Mouse (Mus musculus) embryo, embryonic 10.5 days (tissue): ENCODE data around the gene Slc1a6.
"Not testable (repeated sequence)": the region's sequence is repeated elsewhere in the genome, so short reads cannot be mapped to it uniquely, and the experiment has no call there.

Source experiments
- DNase-seq: peaks from one replicate; pipeline ENCODE4 v3.0.0-alpha.2; 2015; ENCODE audit warnings: low spot score

Slc1a6 gene

GRCm38 (mm10) chr10:78779981-78780651 lies at the start of gene Slc1a6:
TSS of gene Slc1a6 (plus strand) at chr10:78780496.
- DNase-seq: peak; percentile 28

GRCm38 (mm10) chr10:78739821-78740220 lies 40.5 kb upstream of the Slc1a6 start:
- DNase-seq: no peak

GRCm38 (mm10) chr10:78743721-78744120 lies 36.6 kb upstream of the Slc1a6 start:
- DNase-seq: no peak

GRCm38 (mm10) chr10:78745453-78746232 lies 34.7 kb upstream of the Slc1a6 start:
- DNase-seq: peak; percentile 53

GRCm38 (mm10) chr10:78747035-78747721 lies 33.1 kb upstream of the Slc1a6 start:
- DNase-seq: peak; percentile 70

- DNase-seq: no peak
These were observed 32.1 kb upstream of the Slc1a6 start for GRCm38 (mm10) chr10:78748161-78748560.

- no peak for DNase-seq
These were observed 31.4 kb upstream of the Slc1a6 start for GRCm38 (mm10) chr10:78748946-78749345.

GRCm38 (mm10) chr10:78752452-78753191 lies 27.7 kb upstream of the Slc1a6 start, which contains the start of gene Ccdc105:
TSS of gene Ccdc105 (minus strand) at chr10:78753065.
- DNase-seq: peak; percentile 90

GRCm38 (mm10) chr10:78756021-78756420 lies 24.3 kb upstream of the Slc1a6 start:
- DNase-seq: peak; percentile 80

GRCm38 (mm10) chr10:78765570-78765969 lies 14.7 kb upstream of the Slc1a6 start:
- no peak for DNase-seq

- peak; percentile 7 for DNase-seq
These were observed 4.5 kb upstream of the Slc1a6 start for GRCm38 (mm10) chr10:78775830-78776229.

GRCm38 (mm10) chr10:78779527-78779926 lies 769 bp upstream of the Slc1a6 start:
- DNase-seq: peak; percentile 3

GRCm38 (mm10) chr10:78787566-78788087 lies 7.3 kb downstream of the Slc1a6 start:
- peak; percentile 83 for DNase-seq

- peak; percentile 6 for DNase-seq
These were observed 10.3 kb downstream of the Slc1a6 start for GRCm38 (mm10) chr10:78790561-78790960.

- no peak for DNase-seq
These were observed 21.2 kb downstream of the Slc1a6 start for GRCm38 (mm10) chr10:78801449-78801848.

- DNase-seq: peak; percentile 1
These were observed 32.2 kb downstream of the Slc1a6 start for GRCm38 (mm10) chr10:78812358-78813060.

GRCm38 (mm10) chr10:78840456-78840855 lies 60.2 kb downstream of the Slc1a6 start:
- not testable (repeated sequence) for DNase-seq

- DNase-seq: no peak
These were observed 71.8 kb downstream of the Slc1a6 start, which contains the start of gene Olfr1356 for GRCm38 (mm10) chr10:78852066-78852465. TSS of gene Olfr1356 (minus strand) at chr10:78852166.
